Mouse (Mus musculus) megakaryocyte-erythroid progenitor cell, adult 5-6 weeks (primary cell): Measurements from ENCODE around the gene Lhfpl2. TPM values are rescaled to one million over a fixed set of nuclear protein-coding genes. Genes with fewer than 3 reads are reported as not detected.

Source experiments
- ATAC-seq: replicated peaks from 2 replicates; pipeline ENCODE4 v1.8.0; 2016; ENCODE audit warnings: mild to moderate bottlenecking, inconsistent platforms; ENCODE audit not compliant: severe bottlenecking, poor library complexity, low FRiP score, low TSS enrichment
- total RNA-seq, 2 experiments: library from RNA; stranded (forward) in 1 of 2; stranded (reverse) in 1 of 2; fragments of 200-1000, 215-1000 nt in 1 of 2; fragments of >200 nt in 1 of 2; fragmentation: Nextera tagmentation in 1 of 2; gene quantifications; 2 replicates each; pipeline ENCODE4 v1.2.3; 2014 to 2017

Lhfpl2 gene
- total RNA-seq, 2 experiments from 2014 or later: 24.2 to 29.7 TPM

GRCm38 (mm10) chr13:94094176-94094575 is 36.6 kb downstream of the Lhfpl2 start:
- no peak for ATAC-seq

DNA sequence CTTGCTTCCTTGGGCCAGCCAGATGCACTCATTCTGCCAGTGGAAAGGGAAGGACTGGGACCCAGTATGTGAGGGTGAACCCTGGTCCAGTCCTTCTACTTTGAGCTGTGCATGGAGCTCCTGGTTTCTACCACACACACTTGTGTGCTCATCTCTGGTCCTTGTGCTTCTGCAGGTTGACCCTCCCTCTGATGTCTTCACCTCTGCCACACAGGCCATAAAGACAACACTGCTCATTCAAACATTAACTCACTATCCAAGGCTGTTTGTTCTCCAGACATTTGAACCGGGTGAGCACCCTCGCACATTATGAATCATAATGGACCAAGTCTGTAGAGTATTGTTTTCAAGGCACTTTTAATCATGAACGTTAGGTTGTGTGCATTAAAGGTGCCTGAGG is 37.0 kb downstream of the Lhfpl2 start:
- no peak for ATAC-seq

GRCm38 (mm10) chr13:94095202-94095601 is 37.6 kb downstream of the Lhfpl2 start:
- no peak for ATAC-seq

- no peak for ATAC-seq
Observed at GRCm38 (mm10) chr13:94097667-94098066, 40.1 kb downstream of the Lhfpl2 start.

- peak; percentile 40 for ATAC-seq
Observed at GRCm38 (mm10) chr13:94098369-94099084, 40.9 kb downstream of the Lhfpl2 start.

DNA sequence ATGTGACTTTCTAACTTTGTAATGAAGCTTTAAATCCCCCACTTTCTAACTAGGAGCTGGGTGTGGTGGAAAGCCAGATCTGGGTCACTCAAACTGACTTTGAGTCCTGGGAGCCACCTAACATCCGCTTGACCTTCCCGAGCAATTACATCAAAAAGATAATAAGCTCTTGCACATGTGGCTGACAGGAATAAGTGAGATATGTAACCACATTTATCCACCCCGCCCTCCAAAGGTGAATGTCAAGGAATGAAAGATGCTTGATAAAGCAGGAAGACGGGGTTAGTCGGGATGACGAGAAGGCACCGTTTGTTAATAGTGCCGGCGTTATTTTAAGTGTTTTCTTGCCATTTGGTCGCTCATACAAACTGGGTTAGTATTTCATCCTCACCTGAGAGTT is 41.5 kb downstream of the Lhfpl2 start:
- no peak for ATAC-seq

- ATAC-seq: no peak
Observed at GRCm38 (mm10) chr13:94100361-94100760, 42.8 kb downstream of the Lhfpl2 start.

GRCm38 (mm10) chr13:94101020-94101571 is 43.5 kb downstream of the Lhfpl2 start:
- no peak for ATAC-seq

- ATAC-seq: 0 out of 2 replicates have a peak, but pooled peaks have one; percentile 28
Observed at GRCm38 (mm10) chr13:94104866-94105475, 47.4 kb downstream of the Lhfpl2 start.

- no peak for ATAC-seq
Observed at GRCm38 (mm10) chr13:94106431-94106830, 48.8 kb downstream of the Lhfpl2 start.

- no peak for ATAC-seq
Observed at GRCm38 (mm10) chr13:94106983-94107382, 49.4 kb downstream of the Lhfpl2 start.

- ATAC-seq: no peak
Observed at GRCm38 (mm10) chr13:94110556-94110955, 53.0 kb downstream of the Lhfpl2 start.

DNA sequence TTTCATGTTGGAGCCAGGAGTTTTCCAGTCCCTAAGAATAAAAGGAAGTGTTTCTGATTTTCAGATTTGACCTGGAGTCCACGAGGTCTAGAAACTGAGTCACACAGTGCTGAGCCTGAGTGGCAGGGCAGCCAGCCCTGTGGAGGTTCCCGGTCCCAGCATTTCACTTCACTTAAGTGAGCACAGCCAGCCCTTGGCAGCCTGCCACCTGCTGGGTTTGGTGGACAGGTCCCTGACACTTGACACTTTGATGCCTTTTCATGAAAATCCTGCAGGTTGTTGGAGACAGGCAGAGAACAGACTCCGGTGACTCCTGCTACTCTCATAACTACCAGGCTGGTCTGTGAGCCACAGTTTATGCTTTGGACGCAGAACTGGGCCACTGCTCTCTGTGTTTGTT is 57.9 kb downstream of the Lhfpl2 start:
- ATAC-seq: no peak

GRCm38 (mm10) chr13:94116705-94117410 is 59.3 kb downstream of the Lhfpl2 start:
- no peak for ATAC-seq

DNA sequence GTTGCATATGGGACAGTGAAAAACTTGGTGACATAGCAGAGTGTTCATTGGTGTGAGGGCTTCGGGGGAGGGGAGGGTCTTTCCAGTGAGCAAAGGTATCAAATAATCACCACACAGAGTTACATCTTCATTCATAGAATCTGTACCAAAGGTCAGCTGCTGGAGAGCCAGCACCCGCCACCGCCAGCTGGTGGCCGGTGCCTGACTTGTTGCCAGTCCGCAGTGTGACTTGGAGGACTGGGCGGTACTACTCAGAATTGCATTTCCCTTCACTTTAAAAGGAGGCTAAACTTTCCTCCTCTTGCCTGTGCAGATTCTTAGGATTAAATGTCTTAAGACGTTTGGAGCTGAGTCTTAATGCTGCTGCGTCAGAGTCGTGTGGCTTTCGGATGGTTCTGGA is 59.9 kb downstream of the Lhfpl2 start:
- ATAC-seq: no peak

DNA sequence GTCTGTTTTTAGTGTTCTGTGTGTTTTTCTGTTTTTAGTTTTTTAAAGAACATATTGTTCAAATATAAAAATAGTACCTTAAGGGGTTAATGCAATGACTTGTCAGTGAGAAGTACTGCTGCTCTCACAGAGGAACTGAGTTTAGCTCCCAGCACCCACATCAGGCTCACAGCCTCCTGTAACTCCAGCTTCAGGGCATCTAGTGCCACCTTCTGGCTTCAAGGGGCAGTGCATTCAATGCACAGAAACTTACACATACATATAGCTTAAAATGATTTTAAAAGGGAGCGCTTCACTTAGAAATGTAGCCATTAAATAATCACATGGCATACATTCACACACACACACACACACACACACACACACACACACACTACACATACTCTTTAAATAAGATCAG is 60.5 kb downstream of the Lhfpl2 start:
- no peak for ATAC-seq

GRCm38 (mm10) chr13:94119309-94119708 is 61.7 kb downstream of the Lhfpl2 start:
- ATAC-seq: peak; percentile 85

- ATAC-seq: no peak
Observed at GRCm38 (mm10) chr13:94122703-94123592, 65.4 kb downstream of the Lhfpl2 start.

- no peak for ATAC-seq
Observed at GRCm38 (mm10) chr13:94130394-94130793, 72.8 kb downstream of the Lhfpl2 start.
